Mouse (Mus musculus): Measurements from ENCODE around the gene Plcd4. TPM values are rescaled to one million over a fixed set of nuclear protein-coding genes. Genes with fewer than 3 reads are reported as not detected.
A peak's percentile ranks its signal among the peaks of the same experiment; 100 is the strongest.
"Not testable (repeated sequence)": the region's sequence is repeated elsewhere in the genome, so short reads cannot be mapped to it uniquely, and the experiment has no call there.

Plcd4 gene
- polyA plus RNA-seq (2012; ENCODE audit: insufficient read depth, low replicate concordance): not detected in 2 replicates

GRCm38 (mm10) chr1:74542451-74542961 lies at the start of gene Plcd4:
TSS of gene Plcd4 (plus strand) at chr1:74542888.
- Histone ChIP-seq H3K27me3 (replicated peaks) (peaks cover 51% of the 10 kb centered on the region), H3K4me3 (replicated peaks) (no peak within 1 kb of the TSS), H3K9me3 (no peaks in the 10 kb centered on the region), H3K36me3 (replicated peaks; ENCODE audit: low read length) (no peaks in the 10 kb centered on the region), H3K4me1 (peaks cover 4% of the 10 kb centered on the region; the same call in 1 of the 2 replicates)
- TF ChIP-seq FLI1 (IDR thresholded peaks at IDR 0.05; ENCODE audit: low read length) (no peak), GATA1 (IDR thresholded peaks at IDR 0.05; ENCODE audit: borderline replicate concordance, low read length) (no peak)

- Histone ChIP-seq H3K27me3 (replicated peaks) (no peaks in the 10 kb centered on the region), H3K4me1 (peaks cover 24% of the 10 kb centered on the region), H3K9me3 (no peaks in the 10 kb centered on the region), H3K36me3 (replicated peaks; ENCODE audit: low read length) (peaks cover 20% of the 10 kb centered on the region), H3K4me3 (replicated peaks) (no peak overlapping the region)
- TF ChIP-seq FLI1 (IDR thresholded peaks at IDR 0.05; ENCODE audit: low read length) (no peak), GATA1 (IDR thresholded peaks at IDR 0.05; ENCODE audit: borderline replicate concordance, low read length) (no peak)
Observed at GRCm38 (mm10) chr1:74501106-74501505, 41.6 kb upstream of the Plcd4 start.

- Histone ChIP-seq H3K9me3 (no peaks in the 10 kb centered on the region), H3K4me1 (peaks cover 56% of the 10 kb centered on the region), H3K4me3 (replicated peaks) (peak overlapping the region; percentile 99), H3K36me3 (replicated peaks; ENCODE audit: low read length) (peaks cover 14% of the 10 kb centered on the region), H3K27me3 (replicated peaks) (no peaks in the 10 kb centered on the region)
- TF ChIP-seq FLI1 (IDR thresholded peaks at IDR 0.05; ENCODE audit: low read length) (no peak), GATA1 (IDR thresholded peaks at IDR 0.05; ENCODE audit: borderline replicate concordance, low read length) (no peak)
Observed at GRCm38 (mm10) chr1:74505393-74505720, 37.3 kb upstream of the Plcd4 start.

- peaks cover 17% of the 10 kb centered on the region for H3K36me3 ChIP-seq (replicated peaks; ENCODE audit: low read length)
- peak within 1 kb of the TSS; percentile 99 for H3K4me3 ChIP-seq (replicated peaks)
- peaks cover 54% of the 10 kb centered on the region for H3K4me1 ChIP-seq
- TF ChIP-seq GATA1 (IDR thresholded peaks at IDR 0.05; ENCODE audit: borderline replicate concordance, low read length) (no peak), FLI1 (IDR thresholded peaks at IDR 0.05; ENCODE audit: low read length) (peak; percentile 64; the same call in 1 of the 2 replicates)
- no peaks in the 10 kb centered on the region for H3K27me3 ChIP-seq (replicated peaks)
- H3K9me3 ChIP-seq: no peaks in the 10 kb centered on the region
Observed at GRCm38 (mm10) chr1:74505721-74506464, 36.8 kb upstream of the Plcd4 start, which contains the start of gene Cnot9. TSS of gene Cnot9 (plus strand) at chr1:74506058.

- Histone ChIP-seq H3K4me3 (replicated peaks) (peak overlapping the region; percentile 99), H3K9me3 (no peaks in the 10 kb centered on the region), H3K27me3 (replicated peaks) (no peaks in the 10 kb centered on the region), H3K4me1 (peaks cover 48% of the 10 kb centered on the region), H3K36me3 (replicated peaks; ENCODE audit: low read length) (peaks cover 19% of the 10 kb centered on the region)
- no peak for TF ChIP-seq GATA1 (IDR thresholded peaks at IDR 0.05; ENCODE audit: borderline replicate concordance, low read length)
- TF ChIP-seq FLI1 (IDR thresholded peaks at IDR 0.05; ENCODE audit: low read length): no peak
Observed at GRCm38 (mm10) chr1:74506471-74506881, 36.2 kb upstream of the Plcd4 start.

GRCm38 (mm10) chr1:74507780-74508179 lies 34.9 kb upstream of the Plcd4 start:
- Histone ChIP-seq H3K27me3 (replicated peaks) (no peaks in the 10 kb centered on the region), H3K4me1 (peaks cover 44% of the 10 kb centered on the region), H3K9me3 (no peaks in the 10 kb centered on the region), H3K36me3 (replicated peaks; ENCODE audit: low read length) (peaks cover 26% of the 10 kb centered on the region), H3K4me3 (replicated peaks) (peak overlapping the region; percentile 64)
- TF ChIP-seq GATA1 (IDR thresholded peaks at IDR 0.05; ENCODE audit: borderline replicate concordance, low read length): no peak
- TF ChIP-seq FLI1 (IDR thresholded peaks at IDR 0.05; ENCODE audit: low read length): no peak

GRCm38 (mm10) chr1:74511306-74511705 lies 31.4 kb upstream of the Plcd4 start:
- TF ChIP-seq GATA1 (IDR thresholded peaks at IDR 0.05; ENCODE audit: borderline replicate concordance, low read length): no peak
- no peak for TF ChIP-seq FLI1 (IDR thresholded peaks at IDR 0.05; ENCODE audit: low read length)
- Histone ChIP-seq H3K4me1 (peaks cover 46% of the 10 kb centered on the region), H3K36me3 (replicated peaks; ENCODE audit: low read length) (peaks cover 48% of the 10 kb centered on the region)

GRCm38 (mm10) chr1:74512999-74513398 lies 29.7 kb upstream of the Plcd4 start:
- not testable (repeated sequence) for H3K27me3 ChIP-seq (replicated peaks); H3K9me3 ChIP-seq; H3K4me3 ChIP-seq (replicated peaks)
- peaks cover 60% of the 10 kb centered on the region for H3K36me3 ChIP-seq (replicated peaks; ENCODE audit: low read length)
- peaks cover 29% of the 10 kb centered on the region for H3K4me1 ChIP-seq

More at GRCm38 (mm10) chr1:74511306-74511705, 31.4 kb upstream of the Plcd4 start:
- Histone ChIP-seq H3K27me3 (replicated peaks) (no peaks in the 10 kb centered on the region), H3K9me3 (no peaks in the 10 kb centered on the region), H3K4me3 (replicated peaks) (no peak overlapping the region)

GRCm38 (mm10) chr1:74519875-74520274 lies 22.8 kb upstream of the Plcd4 start:
- H3K27me3 ChIP-seq (replicated peaks): no peaks in the 10 kb centered on the region
- H3K4me1 ChIP-seq: peaks cover 12% of the 10 kb centered on the region; the same call in 1 of the 2 replicates
- TF ChIP-seq GATA1 (IDR thresholded peaks at IDR 0.05; ENCODE audit: borderline replicate concordance, low read length): no peak
- no peak for TF ChIP-seq FLI1 (IDR thresholded peaks at IDR 0.05; ENCODE audit: low read length)
- no peak overlapping the region for H3K4me3 ChIP-seq (replicated peaks)
- peaks cover 85% of the 10 kb centered on the region for H3K36me3 ChIP-seq (replicated peaks; ENCODE audit: low read length)
- H3K9me3 ChIP-seq: no peaks in the 10 kb centered on the region

GRCm38 (mm10) chr1:74524746-74525145 lies 17.9 kb upstream of the Plcd4 start:
- Histone ChIP-seq H3K36me3 (replicated peaks; ENCODE audit: low read length) (peaks cover 97% of the 10 kb centered on the region), H3K9me3 (no peaks in the 10 kb centered on the region), H3K27me3 (replicated peaks) (no peaks in the 10 kb centered on the region), H3K4me1 (no peaks in the 10 kb centered on the region), H3K4me3 (replicated peaks) (no peak overlapping the region)
- TF ChIP-seq GATA1 (IDR thresholded peaks at IDR 0.05; ENCODE audit: borderline replicate concordance, low read length) (no peak), FLI1 (IDR thresholded peaks at IDR 0.05; ENCODE audit: low read length) (no peak)

Measured in megakaryocyte, embryonic 14.5 days (primary cell).